Mouse (Mus musculus): ENCODE results near the gene Casp3.

Casp3 gene

GRCm38 (mm10) chr8:46603587-46603986, 13.5 kb upstream of the Casp3 start:
- in situ Hi-C loops (cut with MboI, MseI), result loop anchor here (25.0 kb wide), 2 partner anchors 1084 to 1109 kb away; partner anchors contain the start of genes Cdkn2aip (in 1 of the 2) and Ing2 (in 1 of the 2)

GRCm38 (mm10) chr8:46606930-46607329, 10.2 kb upstream of the Casp3 start:
- in situ Hi-C loops (cut with MboI, MseI), result loop anchor here (25.0 kb wide), 2 partner anchors 1080 to 1105 kb away; partner anchors contain the start of genes Cdkn2aip (in 1 of the 2) and Ing2 (in 1 of the 2)

GRCm38 (mm10) chr8:46611557-46611956, 5.5 kb upstream of the Casp3 start:
- in situ Hi-C loops (cut with MboI, MseI), result loop anchor here (25.0 kb wide), 2 partner anchors 1076 to 1101 kb away; partner anchors contain the start of genes Cdkn2aip (in 1 of the 2) and Ing2 (in 1 of the 2)

- in situ Hi-C loops (cut with MboI, MseI), result loop anchor here (25.0 kb wide), 2 partner anchors 1074 to 1099 kb away; partner anchors contain the start of genes Cdkn2aip (in 1 of the 2) and Ing2 (in 1 of the 2)
These were observed 4.2 kb upstream of the Casp3 start for GRCm38 (mm10) chr8:46612913-46613312.

- in situ Hi-C loops (cut with MboI, MseI), result loop anchor here (25.0 kb wide), 2 partner anchors 1074 to 1099 kb away; partner anchors contain the start of genes Cdkn2aip (in 1 of the 2) and Ing2 (in 1 of the 2)
These were observed 3.7 kb upstream of the Casp3 start for GRCm38 (mm10) chr8:46613377-46613776.

GRCm38 (mm10) chr8:46615936-46616335, 1.2 kb upstream of the Casp3 start:
- in situ Hi-C loops (cut with MboI, MseI), result loop anchor here (25.0 kb wide), 2 partner anchors 1071 to 1096 kb away; partner anchors contain the start of genes Cdkn2aip (in 1 of the 2) and Ing2 (in 1 of the 2)

- in situ Hi-C loops (cut with MboI, MseI), result loop anchor here (25.0 kb wide), 2 partner anchors 1069 to 1094 kb away; partner anchors contain the start of genes Cdkn2aip (in 1 of the 2) and Ing2 (in 1 of the 2)
These were observed 864 bp downstream of the Casp3 start for GRCm38 (mm10) chr8:46617690-46618620.

GRCm38 (mm10) chr8:46618639-46619320, 1.7 kb downstream of the Casp3 start:
- in situ Hi-C loops (cut with MboI, MseI), result loop anchor here (25.0 kb wide), 2 partner anchors 1069 to 1094 kb away; partner anchors contain the start of genes Cdkn2aip (in 1 of the 2) and Ing2 (in 1 of the 2)

- in situ Hi-C loops (cut with MboI, MseI), result loop anchor here (25.0 kb wide), 2 partner anchors 1065 to 1090 kb away; partner anchors contain the start of genes Cdkn2aip (in 1 of the 2) and Ing2 (in 1 of the 2)
These were observed 5.6 kb downstream of the Casp3 start for GRCm38 (mm10) chr8:46622446-46623270.

GRCm38 (mm10) chr8:46625166-46625565, 8.1 kb downstream of the Casp3 start:
- in situ Hi-C loops (cut with MboI, MseI), result no loop called here

- in situ Hi-C loops (cut with MboI, MseI), result no loop called here
These were observed 9.6 kb downstream of the Casp3 start for GRCm38 (mm10) chr8:46626642-46627041.

- in situ Hi-C loops (cut with MboI, MseI), result no loop called here
These were observed 10.8 kb downstream of the Casp3 start for GRCm38 (mm10) chr8:46627881-46628280.

GRCm38 (mm10) chr8:46628645-46629044, 11.6 kb downstream of the Casp3 start:
- in situ Hi-C loops (cut with MboI, MseI), result no loop called here

- in situ Hi-C loops (cut with MboI, MseI), result no loop called here
These were observed 13.3 kb downstream of the Casp3 start for GRCm38 (mm10) chr8:46630422-46630821.

GRCm38 (mm10) chr8:46630932-46631331, 13.8 kb downstream of the Casp3 start:
- in situ Hi-C loops (cut with MboI, MseI), result no loop called here

- in situ Hi-C loops (cut with MboI, MseI), result no loop called here
These were observed 22.0 kb downstream of the Casp3 start for GRCm38 (mm10) chr8:46639010-46639571.

- in situ Hi-C loops (cut with MboI, MseI), result no loop called here
These were observed 22.8 kb downstream of the Casp3 start for GRCm38 (mm10) chr8:46639852-46640251.

GRCm38 (mm10) chr8:46641272-46641671, 24.2 kb downstream of the Casp3 start:
- in situ Hi-C loops (cut with MboI, MseI), result no loop called here

GRCm38 (mm10) chr8:46648421-46648820, 31.3 kb downstream of the Casp3 start:
- in situ Hi-C loops (cut with MboI, MseI), result no loop called here

GRCm38 (mm10) chr8:46651872-46652271, 34.8 kb downstream of the Casp3 start:
- in situ Hi-C loops (cut with MboI, MseI), result loop anchor here in 1 of 2 experiments (10.0 kb wide), 1 partner anchor 293 kb away; no protein-coding TSS in a partner anchor
